Mouse (Mus musculus): ENCODE data around the gene Wdr35. TPM values are rescaled to one million over a fixed set of nuclear protein-coding genes. Genes with fewer than 3 reads are reported as not detected.

The Wdr35 gene
- total and polyA plus RNA-seq, 3 experiments, result 3.4 to 9.5 (median 9.0) TPM

DNA sequence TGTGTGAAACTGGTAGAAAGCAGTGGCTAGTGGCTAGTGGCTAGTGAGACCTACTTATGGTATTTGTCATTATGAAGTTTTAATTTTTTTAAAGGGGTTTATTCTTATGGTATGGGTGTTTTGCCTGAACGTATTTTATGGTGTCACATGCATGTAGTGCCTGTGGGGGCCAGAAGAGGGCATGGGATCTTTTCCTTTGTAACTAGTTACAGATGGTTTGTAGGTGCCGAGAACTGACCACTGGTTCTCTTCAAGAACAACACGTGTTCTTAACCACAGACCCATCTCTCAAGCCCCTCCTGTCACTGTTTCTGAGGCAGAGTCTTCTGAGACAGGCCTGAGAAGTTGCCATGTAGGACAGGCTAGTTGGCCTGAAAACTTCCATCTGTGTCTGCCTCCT lies 1.4 kb downstream of the Wdr35 start:
- DNase-seq, result no peak
- Histone ChIP-seq H3K4me1 (ENCODE audit: control insufficient read depth, insufficient read depth, low read length) (no peaks in the 10 kb centered on the region; the same call in 1 of the 2 replicates), H3K4me3 (no peak overlapping the region), H3K27me3 (ENCODE audit: control insufficient read depth, insufficient read depth, low read length) (no peaks in the 10 kb centered on the region), H3K36me3 (ENCODE audit: control insufficient read depth, insufficient read depth, low read length) (no peaks in the 10 kb centered on the region), H3K27ac (no peak overlapping the region), H3K79me2 (replicated peaks; ENCODE audit: control insufficient read depth, insufficient read depth, low read length) (no peaks in the 10 kb centered on the region), H3K9ac (ENCODE audit: low read depth, low read length) (no peak overlapping the region)
- intact Hi-C loops (cut with DNase I), result no loop called here
- TF ChIP-seq EP300 (IDR thresholded peaks at IDR 0.05; ENCODE audit: insufficient read depth, low read depth, low read length) (no peak), CTCF (IDR thresholded peaks at IDR 0.05) (peak; percentile 14; the same call in 1 of the 2 replicates), POLR2A (IDR thresholded peaks at IDR 0.05; ENCODE audit: insufficient read depth, low read depth, low read length) (no peak)
- 95% methylated on average over 3 of the region's 3 CpGs for WGBS

- Histone ChIP-seq H3K4me3 (no peak overlapping the region), H3K27me3 (ENCODE audit: control insufficient read depth, insufficient read depth, low read length) (no peaks in the 10 kb centered on the region), H3K4me1 (ENCODE audit: control insufficient read depth, insufficient read depth, low read length) (no peaks in the 10 kb centered on the region), H3K79me2 (replicated peaks; ENCODE audit: control insufficient read depth, insufficient read depth, low read length) (no peaks in the 10 kb centered on the region), H3K27ac (no peak overlapping the region), H3K36me3 (ENCODE audit: control insufficient read depth, insufficient read depth, low read length) (no peaks in the 10 kb centered on the region), H3K9ac (ENCODE audit: low read depth, low read length) (no peak overlapping the region)
- peak; percentile 20 to 28 for DNase-seq
- WGBS, result 47% methylated on average over 8 of the region's 8 CpGs
- intact Hi-C loops (cut with DNase I), result no loop called here
- TF ChIP-seq EP300 (IDR thresholded peaks at IDR 0.05; ENCODE audit: insufficient read depth, low read depth, low read length) (no peak), POLR2A (IDR thresholded peaks at IDR 0.05; ENCODE audit: insufficient read depth, low read depth, low read length) (no peak), CTCF (IDR thresholded peaks at IDR 0.05) (no peak)
Measured at GRCm38 (mm10) chr12:8993231-8993630, 19.5 kb downstream of the Wdr35 start.

- TF ChIP-seq EP300 (IDR thresholded peaks at IDR 0.05; ENCODE audit: insufficient read depth, low read depth, low read length), result no peak
- no peak for TF ChIP-seq POLR2A (IDR thresholded peaks at IDR 0.05; ENCODE audit: insufficient read depth, low read depth, low read length)
- no peak for TF ChIP-seq CTCF (IDR thresholded peaks at IDR 0.05)
- H3K36me3 ChIP-seq (ENCODE audit: control insufficient read depth, insufficient read depth, low read length), result no peaks in the 10 kb centered on the region
- no peak overlapping the region for H3K9ac ChIP-seq (ENCODE audit: low read depth, low read length)
- DNase-seq, result no peak
- H3K27ac ChIP-seq, result no peak overlapping the region
- no peaks in the 10 kb centered on the region for H3K79me2 ChIP-seq (replicated peaks; ENCODE audit: control insufficient read depth, insufficient read depth, low read length)
- 81% methylated on average over 4 of the region's 4 CpGs for WGBS
- no peaks in the 10 kb centered on the region for H3K27me3 ChIP-seq (ENCODE audit: control insufficient read depth, insufficient read depth, low read length)
- no peaks in the 10 kb centered on the region for H3K4me1 ChIP-seq (ENCODE audit: control insufficient read depth, insufficient read depth, low read length)
- no peak overlapping the region for H3K4me3 ChIP-seq
- intact Hi-C loops (cut with DNase I), result no loop called here
Measured at GRCm38 (mm10) chr12:8998318-8998717, 24.6 kb downstream of the Wdr35 start.

DNA sequence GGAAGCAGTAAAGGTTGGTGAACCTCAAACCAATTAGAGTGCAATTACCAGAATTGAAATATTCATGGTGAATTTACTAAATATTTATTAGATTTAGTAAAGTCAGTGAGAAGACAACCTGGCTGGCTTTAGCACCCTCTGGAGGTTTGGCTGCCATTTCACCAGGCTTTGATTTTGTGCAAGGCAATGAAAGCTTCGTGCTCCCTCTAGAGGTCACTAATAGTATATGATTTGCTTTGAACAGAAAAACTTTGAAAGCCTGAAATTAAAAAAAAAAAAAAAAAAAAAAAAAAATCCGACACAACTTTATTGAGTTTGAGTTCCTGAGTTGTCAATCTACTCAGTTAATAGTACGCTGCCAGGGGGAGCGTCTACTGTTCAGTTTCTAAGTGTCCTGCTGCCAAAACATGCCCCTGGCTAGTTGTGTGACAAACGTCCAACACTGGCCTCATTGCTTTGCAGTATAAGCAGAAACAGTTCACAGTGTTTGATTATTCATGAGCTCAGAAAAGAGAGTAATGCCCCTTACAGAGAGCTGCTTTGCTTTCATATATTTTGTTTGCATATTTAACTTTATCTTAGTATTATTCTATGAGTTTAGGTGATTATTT lies 28.5 kb downstream of the Wdr35 start:
- peak; percentile 35 to 42 for DNase-seq
- Histone ChIP-seq H3K79me2 (replicated peaks; ENCODE audit: control insufficient read depth, insufficient read depth, low read length) (no peaks in the 10 kb centered on the region), H3K36me3 (ENCODE audit: control insufficient read depth, insufficient read depth, low read length) (no peaks in the 10 kb centered on the region), H3K4me1 (ENCODE audit: control insufficient read depth, insufficient read depth, low read length) (no peaks in the 10 kb centered on the region), H3K27ac (no peak overlapping the region), H3K4me3 (no peak overlapping the region), H3K27me3 (ENCODE audit: control insufficient read depth, insufficient read depth, low read length) (no peaks in the 10 kb centered on the region), H3K9ac (ENCODE audit: low read depth, low read length) (no peak overlapping the region)
- intact Hi-C loops (cut with DNase I), result loop anchor here (1.0 to 10.0 kb wide), 4 partner anchors 113 to 367 kb away; partner anchors contain the start of gene Sdc1
- TF ChIP-seq POLR2A (IDR thresholded peaks at IDR 0.05; ENCODE audit: insufficient read depth, low read depth, low read length) (no peak), EP300 (IDR thresholded peaks at IDR 0.05; ENCODE audit: insufficient read depth, low read depth, low read length) (peak; percentile 46; the same call in 1 of the 2 replicates), CTCF (IDR thresholded peaks at IDR 0.05) (peak; percentile 89)
- WGBS, result 9% methylated on average over 5 of the region's 5 CpGs

DNA sequence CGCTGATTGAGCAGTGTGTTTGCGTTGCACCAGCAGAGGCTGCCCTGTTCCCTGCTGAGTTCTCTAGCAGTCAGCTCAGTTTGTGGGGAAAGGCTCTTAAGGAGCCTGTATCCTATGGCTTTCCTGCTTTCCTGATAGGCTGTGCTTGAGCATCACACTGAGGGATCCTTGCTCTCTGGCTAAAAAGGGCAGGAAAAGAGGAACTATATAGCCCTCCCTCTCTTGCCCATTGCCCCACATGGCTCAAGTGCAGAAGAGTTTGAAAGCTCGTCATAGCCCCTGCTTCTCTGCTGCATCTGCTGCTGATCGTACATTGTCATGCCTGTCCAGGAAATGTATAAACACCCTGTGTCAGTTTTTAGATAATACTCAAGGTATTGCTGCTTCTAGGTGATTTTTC lies 33.5 kb downstream of the Wdr35 start:
- no peaks in the 10 kb centered on the region for H3K79me2 ChIP-seq (replicated peaks; ENCODE audit: control insufficient read depth, insufficient read depth, low read length)
- intact Hi-C loops (cut with DNase I), result loop anchor here (10.0 kb wide), 1 partner anchor 372 kb away; no protein-coding TSS in a partner anchor
- DNase-seq, result no peak
- no peaks in the 10 kb centered on the region for H3K36me3 ChIP-seq (ENCODE audit: control insufficient read depth, insufficient read depth, low read length)
- H3K27ac ChIP-seq, result no peak overlapping the region
- H3K4me3 ChIP-seq, result no peak overlapping the region
- WGBS, result 54% methylated on average over 4 of the region's 4 CpGs
- H3K4me1 ChIP-seq (ENCODE audit: control insufficient read depth, insufficient read depth, low read length), result no peaks in the 10 kb centered on the region
- H3K9ac ChIP-seq (ENCODE audit: low read depth, low read length), result no peak overlapping the region
- no peaks in the 10 kb centered on the region for H3K27me3 ChIP-seq (ENCODE audit: control insufficient read depth, insufficient read depth, low read length)
- no peak for TF ChIP-seq POLR2A (IDR thresholded peaks at IDR 0.05; ENCODE audit: insufficient read depth, low read depth, low read length)
- TF ChIP-seq EP300 (IDR thresholded peaks at IDR 0.05; ENCODE audit: insufficient read depth, low read depth, low read length), result no peak

GRCm38 (mm10) chr12:9007811-9008210 lies 34.1 kb downstream of the Wdr35 start:
- Histone ChIP-seq H3K4me3 (no peak overlapping the region), H3K27me3 (ENCODE audit: control insufficient read depth, insufficient read depth, low read length) (no peaks in the 10 kb centered on the region), H3K4me1 (ENCODE audit: control insufficient read depth, insufficient read depth, low read length) (no peaks in the 10 kb centered on the region), H3K36me3 (ENCODE audit: control insufficient read depth, insufficient read depth, low read length) (no peaks in the 10 kb centered on the region), H3K79me2 (replicated peaks; ENCODE audit: control insufficient read depth, insufficient read depth, low read length) (no peaks in the 10 kb centered on the region), H3K27ac (no peak overlapping the region), H3K9ac (ENCODE audit: low read depth, low read length) (no peak overlapping the region)
- no peak for TF ChIP-seq POLR2A (IDR thresholded peaks at IDR 0.05; ENCODE audit: insufficient read depth, low read depth, low read length)
- no peak for TF ChIP-seq EP300 (IDR thresholded peaks at IDR 0.05; ENCODE audit: insufficient read depth, low read depth, low read length)
- TF ChIP-seq CTCF (IDR thresholded peaks at IDR 0.05), result no peak
- DNase-seq, result no peak
- WGBS, result 88% methylated on average over 6 of the region's 6 CpGs
- intact Hi-C loops (cut with DNase I), result loop anchor here (10.0 kb wide), 1 partner anchor 373 kb away; no protein-coding TSS in a partner anchor
